Mouse (Mus musculus) lung, adult 2 months (tissue): Measurements from ENCODE around the gene Nmi. TPM values are rescaled to one million over a fixed set of nuclear protein-coding genes. Genes with fewer than 3 reads are reported as not detected.
A peak's percentile ranks its signal among the peaks of the same experiment; 100 is the strongest.
"Not testable (repeated sequence)": the region's sequence is repeated elsewhere in the genome, so short reads cannot be mapped to it uniquely, and the experiment has no call there.

Experiments
- DNase-seq: peaks from one replicate; pipeline ENCODE4 v3.0.0; 2022
- H3K4me1 ChIP-seq: fragments of 200-500 bp; 2 replicates; pipeline ENCODE4 v1.6.1; 2011; ENCODE audit warnings: low read length; ENCODE audit not compliant: control insufficient read depth, insufficient read depth
- H3K4me3 ChIP-seq: fragments of 200-500 bp; replicated peaks from 2 replicates; pipeline ENCODE3; 2011; ENCODE audit warnings: low read depth, mild to moderate bottlenecking, control low read depth, low read length; ENCODE audit errors: extremely low read depth
- CTCF ChIP-seq: fragments of 200-500 bp; IDR thresholded peaks from 2 replicates; pipeline ENCODE4 v1.5.1; 2011; ENCODE audit warnings: mild to moderate bottlenecking, low read length, control low read depth; ENCODE audit not compliant: insufficient read depth
- POLR2A ChIP-seq: fragments of 200-500 bp; IDR thresholded peaks from 2 replicates; pipeline ENCODE4 v1.6.1; 2011; ENCODE audit warnings: low read depth, mild to moderate bottlenecking, control low read depth, low read length, borderline replicate concordance; ENCODE audit errors: extremely low read depth
- WGBS: fragments of 180-500 bp; shearing (Covaris S2); methylation state at CpG from one replicate; pipeline ENCODE4 v1.1.7; 2018; 5-methylcytosine and 5-hydroxymethylcytosine counted together
- polyA plus RNA-seq: library from polyadenylated mRNA; depleted of rRNA; stranded (reverse); fragments of >200 nt; gene quantifications from 2 replicates; pipeline ENCODE4 v1.2.3, GENCODE M21; 2012; rRNA removed

Nmi gene
- polyA plus RNA-seq: 4.0 and 8.0 TPM in 2 replicates

- H3K4me1 ChIP-seq: no peaks in the 10 kb centered on the region; the same call in 1 of the 2 replicates
- peak; percentile 13 for DNase-seq
- peak within 1 kb of the TSS; percentile 95 for H3K4me3 ChIP-seq
- WGBS: 67% methylated on average over 9 of the region's 9 CpGs
- no peak for TF ChIP-seq POLR2A
- no peak for TF ChIP-seq CTCF
Observed at GRCm38 (mm10) chr2:51973410-51973968, at the start of gene Nmi. Gene Nmi (minus strand): TSS chr2:51973494.

GRCm38 (mm10) chr2:52016361-52016760 lies 43.1 kb upstream of the Nmi start:
- Histone ChIP-seq H3K4me1 (no peaks in the 10 kb centered on the region), H3K4me3 (no peak overlapping the region)
- no peak for TF ChIP-seq CTCF
- TF ChIP-seq POLR2A: no peak
- 42% methylated on average over 7 of the region's 7 CpGs for WGBS
- no peak for DNase-seq

- no peak for DNase-seq
- 69% methylated on average over 9 of the region's 9 CpGs for WGBS
- Histone ChIP-seq H3K4me1 (no peaks in the 10 kb centered on the region), H3K4me3 (no peak overlapping the region)
- TF ChIP-seq CTCF (no peak), POLR2A (no peak)
Observed at GRCm38 (mm10) chr2:52013306-52013820, 40.1 kb upstream of the Nmi start.

- not testable (repeated sequence) for DNase-seq, H3K4me3 ChIP-seq, H3K4me1 ChIP-seq
- 88% methylated on average over 3 of the region's 3 CpGs for WGBS
Observed at GRCm38 (mm10) chr2:52011820-52012219, 38.5 kb upstream of the Nmi start.

- WGBS: 30% methylated on average over 3 of the region's 3 CpGs
- H3K4me1 ChIP-seq: no peaks in the 10 kb centered on the region
- H3K4me3 ChIP-seq: no peak overlapping the region
- no peak for DNase-seq
- TF ChIP-seq CTCF (no peak), POLR2A (no peak)
Observed at GRCm38 (mm10) chr2:52006380-52006779, 33.1 kb upstream of the Nmi start.

- not testable (repeated sequence) for H3K4me3 ChIP-seq, DNase-seq, H3K4me1 ChIP-seq
- WGBS: 84% methylated on average over 10 of the region's 10 CpGs
Observed at GRCm38 (mm10) chr2:52002299-52002698, 29.0 kb upstream of the Nmi start.

GRCm38 (mm10) chr2:52001521-52001920 lies 28.2 kb upstream of the Nmi start:
- Histone ChIP-seq H3K4me3 (no peak overlapping the region), H3K4me1 (no peaks in the 10 kb centered on the region)
- no peak for TF ChIP-seq POLR2A
- no peak for TF ChIP-seq CTCF
- 85% methylated on average over 8 of the region's 8 CpGs for WGBS
- DNase-seq: no peak

- TF ChIP-seq POLR2A: no peak
- TF ChIP-seq CTCF: no peak
- no peak for DNase-seq
- Histone ChIP-seq H3K4me1 (no peaks in the 10 kb centered on the region), H3K4me3 (no peak overlapping the region)
- 68% methylated on average over 7 of the region's 7 CpGs for WGBS
Observed at GRCm38 (mm10) chr2:51999996-52000395, 26.7 kb upstream of the Nmi start.

- TF ChIP-seq POLR2A: no peak
- no peak for TF ChIP-seq CTCF
- no peak overlapping the region for H3K4me3 ChIP-seq
- no peak for DNase-seq
- no peaks in the 10 kb centered on the region for H3K4me1 ChIP-seq
- 78% methylated on average over 6 of the region's 6 CpGs for WGBS
Observed at GRCm38 (mm10) chr2:51991447-51991846, 18.2 kb upstream of the Nmi start.

- no peak overlapping the region for H3K4me3 ChIP-seq
- no peak for DNase-seq
- no peaks in the 10 kb centered on the region for H3K4me1 ChIP-seq
- no peak for TF ChIP-seq POLR2A
- no peak for TF ChIP-seq CTCF
- 62% methylated on average over 2 of the region's 2 CpGs for WGBS
Observed at GRCm38 (mm10) chr2:51989559-51989958, 16.3 kb upstream of the Nmi start.
